Mouse (Mus musculus) MEL (cell line): ENCODE data around the gene Wdr59. TPM values are rescaled to one million over a fixed set of nuclear protein-coding genes. Genes with fewer than 3 reads are reported as not detected.

Source experiments
- DNase-seq: peaks from one replicate; pipeline ENCODE4 v3.0.0; 2011; ENCODE audit warnings: low read depth, low spot score
- H3K27ac ChIP-seq: 2 replicates; pipeline ENCODE4 v1.5.1; 2012; ENCODE audit warnings: low read depth, mild to moderate bottlenecking, control low read depth, low read length, moderate library complexity; ENCODE audit not compliant: control insufficient read depth
- H3K27me3 ChIP-seq, 2 experiments: fragments of 150-350 bp in 1 of 2; sonication (generic) in 1 of 2; 2 replicates each; pipeline ENCODE4 v1.6.1; 2012; ENCODE audit warnings: low read length in 2 of 2, mild to moderate bottlenecking in 2 of 2, improper control_type of control experiment in 1 of 2, moderate library complexity in 1 of 2; ENCODE audit not compliant: insufficient read depth in 2 of 2, control insufficient read depth in 1 of 2
- H3K36me3 ChIP-seq, 2 experiments: 2 replicates each; pipeline ENCODE4 v1.6.1; 2012 to 2014; ENCODE audit warnings: low read length in 2 of 2, improper control_type of control experiment in 1 of 2, inconsistent platforms in 1 of 2, mild to moderate bottlenecking in 1 of 2; ENCODE audit not compliant: insufficient read depth in 2 of 2, control insufficient read depth in 1 of 2
- H3K4me1 ChIP-seq, 2 experiments: fragments of 150-350 bp in 1 of 2; sonication (generic) in 1 of 2; 2 replicates each; pipeline ENCODE4 v1.6.1; 2012; ENCODE audit warnings: low read length in 2 of 2, improper control_type of control experiment in 1 of 2, mild to moderate bottlenecking in 1 of 2; ENCODE audit not compliant: insufficient read depth in 2 of 2, control insufficient read depth in 1 of 2
- H3K4me3 ChIP-seq, 2 experiments: fragments of 150-350 bp in 1 of 2; sonication (generic) in 1 of 2; 2 replicates each; pipeline ENCODE4 v1.5.1; 2012; ENCODE audit warnings: low read depth in 2 of 2, low read length in 2 of 2, mild to moderate bottlenecking in 2 of 2, moderate library complexity in 2 of 2, control low read depth in 1 of 2, improper control_type of control experiment in 1 of 2; ENCODE audit not compliant: control insufficient read depth in 1 of 2, insufficient read depth in 1 of 2
- H3K79me2 ChIP-seq: 2 replicates; pipeline ENCODE4 v1.6.1; 2012; ENCODE audit warnings: mild to moderate bottlenecking, low read length, moderate library complexity; ENCODE audit not compliant: control insufficient read depth, poor library complexity, insufficient read depth
- H3K9ac ChIP-seq: 2 replicates; pipeline ENCODE4 v1.6.1; 2012; ENCODE audit warnings: low read depth, mild to moderate bottlenecking, control low read depth, low read length, moderate library complexity; ENCODE audit not compliant: control insufficient read depth, poor library complexity, severe bottlenecking
- H3K9me3 ChIP-seq: fragments of 150-350 bp; sonication (generic); replicated peaks from 2 replicates; pipeline ENCODE4 v1.6.1; 2012; ENCODE audit warnings: mild to moderate bottlenecking, low read length, improper control_type of control experiment, moderate library complexity; ENCODE audit not compliant: insufficient read depth
- CHD1 ChIP-seq: IDR thresholded peaks from 2 replicates; pipeline ENCODE4 v1.6.1; 2012; ENCODE audit warnings: low read depth, mild to moderate bottlenecking, inconsistent platforms, low read length, improper control_type of control experiment
- CHD2 ChIP-seq: IDR thresholded peaks from 2 replicates; pipeline ENCODE4 v1.6.1; 2011; ENCODE audit warnings: low read length, improper control_type of control experiment
- CTCF ChIP-seq, 3 experiments: IDR thresholded peaks in 2 of 3; conservative IDR thresholded peaks in 1 of 3; 2 replicates each; pipeline ENCODE4 v1.5.1; 2011 to 2012; ENCODE audit warnings: low read length in 3 of 3, low read depth in 2 of 3, mild to moderate bottlenecking in 2 of 3, improper control_type of control experiment in 1 of 3, inconsistent platforms in 1 of 3, mixed read lengths in 1 of 3, moderate library complexity in 1 of 3; ENCODE audit not compliant: control insufficient read depth in 1 of 3, insufficient read depth in 1 of 3, poor library complexity in 1 of 3, severe bottlenecking in 1 of 3
- E2F4 ChIP-seq: IDR thresholded peaks from 2 replicates; pipeline ENCODE4 v1.6.1; 2011; ENCODE audit warnings: low read depth, low read length, improper control_type of control experiment, borderline replicate concordance
- EP300 ChIP-seq, 2 experiments: IDR thresholded peaks; 2 replicates each; pipeline ENCODE4 v1.6.1; 2011; ENCODE audit warnings: improper control_type of control experiment in 2 of 2, low read length in 2 of 2, low read depth in 1 of 2, mild to moderate bottlenecking in 1 of 2
- ETS1 ChIP-seq: IDR thresholded peaks from 2 replicates; pipeline ENCODE4 v1.6.1; 2012; ENCODE audit warnings: low read depth, mild to moderate bottlenecking, inconsistent platforms, low read length, improper control_type of control experiment, moderate library complexity
- GABPA ChIP-seq: IDR thresholded peaks from 2 replicates; pipeline ENCODE4 v1.6.1; 2012; ENCODE audit warnings: low read depth, mild to moderate bottlenecking, inconsistent platforms, low read length, improper control_type of control experiment, moderate library complexity
- GATA1 ChIP-seq: IDR thresholded peaks from 2 replicates; pipeline ENCODE4 v1.6.1; 2011; ENCODE audit warnings: low read depth, low read length, improper control_type of control experiment
- HCFC1 ChIP-seq: IDR thresholded peaks from 2 replicates; pipeline ENCODE4 v1.6.1; 2012; ENCODE audit warnings: low read depth, mild to moderate bottlenecking, inconsistent platforms, low read length, improper control_type of control experiment, moderate library complexity
- KAT2A ChIP-seq: conservative IDR thresholded peaks from 2 replicates; pipeline ENCODE4 v1.6.1; 2012; ENCODE audit warnings: low read depth, low read length, improper control_type of control experiment, inconsistent platforms
- MAFK ChIP-seq: IDR thresholded peaks from 2 replicates; pipeline ENCODE4 v1.6.1; 2011; ENCODE audit warnings: low read depth, mild to moderate bottlenecking, low read length, improper control_type of control experiment, borderline replicate concordance
- MAX ChIP-seq: IDR thresholded peaks from 2 replicates; pipeline ENCODE4 v1.6.1; 2011; ENCODE audit warnings: low read length, improper control_type of control experiment
- MAZ ChIP-seq: IDR thresholded peaks from 2 replicates; pipeline ENCODE4 v1.6.1; 2012; ENCODE audit warnings: low read depth, mild to moderate bottlenecking, inconsistent platforms, low read length, improper control_type of control experiment
- MEF2A ChIP-seq: IDR thresholded peaks from 2 replicates; pipeline ENCODE4 v1.6.1; 2014; ENCODE audit warnings: low read depth, mild to moderate bottlenecking, inconsistent platforms, low read length, improper control_type of control experiment; ENCODE audit not compliant: poor library complexity, insufficient replicate concordance, severe bottlenecking; ENCODE audit errors: extremely low read depth
- MXI1 ChIP-seq: IDR thresholded peaks from 2 replicates; pipeline ENCODE4 v1.6.1; 2011; ENCODE audit warnings: mild to moderate bottlenecking, low read depth, low read length, improper control_type of control experiment
- MYC ChIP-seq: IDR thresholded peaks from 2 replicates; pipeline ENCODE4 v1.6.1; 2011; ENCODE audit warnings: low read depth, mild to moderate bottlenecking, low read length, improper control_type of control experiment, moderate library complexity
- NRF1 ChIP-seq: IDR thresholded peaks from 2 replicates; pipeline ENCODE4 v1.6.1; 2014; ENCODE audit warnings: low read depth, mild to moderate bottlenecking, inconsistent platforms, low read length, improper control_type of control experiment, moderate library complexity; ENCODE audit not compliant: poor library complexity, insufficient read depth, severe bottlenecking
- POLR2A ChIP-seq, 2 experiments: IDR thresholded peaks; 2 replicates each; pipeline ENCODE4 v1.6.1; 2011 to 2012; ENCODE audit warnings: low read length in 2 of 2, mild to moderate bottlenecking in 2 of 2, control low read depth in 1 of 2, improper control_type of control experiment in 1 of 2, low read depth in 1 of 2, moderate library complexity in 1 of 2; ENCODE audit not compliant: control insufficient read depth in 1 of 2, insufficient read depth in 1 of 2, poor library complexity in 1 of 2
- POLR2AphosphoS2 ChIP-seq: IDR thresholded peaks from 2 replicates; pipeline ENCODE4 v1.6.1; 2011; ENCODE audit warnings: low read length, improper control_type of control experiment
- POLR2AphosphoS5 ChIP-seq: IDR thresholded peaks from 2 replicates; pipeline ENCODE4 v1.6.1; 2012; ENCODE audit warnings: low read depth, borderline replicate concordance, mild to moderate bottlenecking, inconsistent platforms, low read length, moderate library complexity, mixed read lengths
- RAD21 ChIP-seq: IDR thresholded peaks from 2 replicates; pipeline ENCODE4 v1.6.1; 2011; ENCODE audit warnings: mild to moderate bottlenecking, low read depth, low read length, improper control_type of control experiment
- SIN3A ChIP-seq: IDR thresholded peaks from 2 replicates; pipeline ENCODE4 v1.6.1; 2012; ENCODE audit warnings: low read length, improper control_type of control experiment, inconsistent platforms
- SMC3 ChIP-seq: IDR thresholded peaks from 2 replicates; pipeline ENCODE4 v1.6.1; 2011; ENCODE audit warnings: low read depth, low read length, improper control_type of control experiment
- TAL1 ChIP-seq: IDR thresholded peaks from 2 replicates; pipeline ENCODE4 v1.6.1; 2012; ENCODE audit warnings: mild to moderate bottlenecking, inconsistent platforms, low read length, moderate library complexity, mixed read lengths
- TBP ChIP-seq: IDR thresholded peaks from 2 replicates; pipeline ENCODE4 v1.8.0; 2011; ENCODE audit warnings: low read depth, low read length, improper control_type of control experiment
- UBTF ChIP-seq: IDR thresholded peaks from 2 replicates; pipeline ENCODE4 v1.6.1; 2012; ENCODE audit warnings: low read depth, mild to moderate bottlenecking, inconsistent platforms, low read length, improper control_type of control experiment, moderate library complexity, borderline replicate concordance; ENCODE audit not compliant: insufficient read depth
- USF1 ChIP-seq: IDR thresholded peaks from 2 replicates; pipeline ENCODE4 v1.6.1; 2014; ENCODE audit warnings: low read depth, mild to moderate bottlenecking, inconsistent platforms, low read length, improper control_type of control experiment, moderate library complexity
- ZC3H11A ChIP-seq: IDR thresholded peaks from 2 replicates; pipeline ENCODE4 v1.6.1; 2012; ENCODE audit warnings: low read depth, mild to moderate bottlenecking, inconsistent platforms, low read length, improper control_type of control experiment
- ZKSCAN1 ChIP-seq: IDR thresholded peaks from 2 replicates; pipeline ENCODE4 v1.6.1; 2012; ENCODE audit warnings: low read depth, mild to moderate bottlenecking, inconsistent platforms, low read length, improper control_type of control experiment, moderate library complexity
- ZNF384 ChIP-seq: IDR thresholded peaks from 2 replicates; pipeline ENCODE4 v1.6.1; 2012; ENCODE audit warnings: low read depth, mild to moderate bottlenecking, inconsistent platforms, low read length, improper control_type of control experiment
- polyA plus RNA-seq, 2 experiments: library from polyadenylated mRNA; stranded (reverse) in 1 of 2; unstranded in 1 of 2; fragments of >175 nt in 1 of 2; fragments of >200 nt in 1 of 2; gene quantifications; 2 replicates each; pipeline versions ENCODE4 v1.2.1 to v1.2.4; 2012; ENCODE audit warnings: low replicate concordance in 2 of 2, low read depth in 1 of 2; ENCODE audit not compliant: insufficient read length in 2 of 2, insufficient read depth in 1 of 2, missing spikeins in 1 of 2
- total RNA-seq: library from RNA; depleted of rRNA; stranded (reverse); fragments of 300-350 nt; gene quantifications from 2 replicates; pipeline ENCODE4 v1.2.3, GENCODE M21; 2012

Gene Wdr59
- total and polyA plus RNA-seq, 3 experiments = 6.5 to 16.6 TPM; not detected in 1

DNA sequence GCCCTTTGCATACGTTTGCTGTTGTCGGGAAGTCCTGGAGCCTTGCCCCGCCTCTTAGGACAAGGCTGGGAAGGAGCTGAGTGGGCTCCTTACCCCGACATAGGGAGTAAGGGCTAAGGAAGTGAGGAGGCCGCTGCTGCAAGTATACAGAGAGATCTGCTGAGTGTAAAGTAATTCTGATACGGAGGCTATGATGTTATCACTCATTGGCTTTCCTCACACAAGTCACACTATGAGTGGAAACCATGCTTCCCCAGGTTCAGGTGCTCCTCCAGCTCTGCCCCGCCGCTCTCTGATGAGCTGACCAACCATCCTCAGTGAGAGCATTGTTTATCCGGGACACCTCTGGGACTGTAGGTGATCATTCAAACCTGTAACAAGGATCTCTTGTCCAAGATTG, 44.4 kb upstream of the Wdr59 start:
- H3K9ac ChIP-seq = peak overlapping the region; percentile 42
- peak overlapping the region; percentile 1 to 46; a peak in 3 of 4 replicates for H3K4me3 ChIP-seq
- peaks cover 0 to 66% of the 10 kb centered on the region in 2 experiments; a peak in 2 of 4 replicates for H3K36me3 ChIP-seq
- peaks cover 9% of the 10 kb centered on the region for H3K79me2 ChIP-seq
- peak overlapping the region; percentile 87 for H3K27ac ChIP-seq
- H3K9me3 ChIP-seq = no peaks in the 10 kb centered on the region
- H3K4me1 ChIP-seq = peaks cover 48 to 61% of the 10 kb centered on the region in 2 experiments
- no peaks in the 10 kb centered on the region for H3K27me3 ChIP-seq
- TF ChIP-seq TAL1 (no peak), SMC3 (no peak), ETS1 (no peak), SIN3A (no peak), KAT2A (no peak), USF1 (no peak), MAFK (no peak), MYC (no peak), MEF2A (no peak), POLR2AphosphoS2 (no peak), ZNF384 (no peak), EP300 (IDR thresholded peaks at IDR 0.05; ENCODE audit: low read depth in 1 of 2, low read length in 2 of 2) (no peak), CHD1 (no peak), MAX (no peak), UBTF (no peak), POLR2AphosphoS5 (no peak), MAZ (no peak)
- no peak for DNase-seq

- peak; percentile 74 for DNase-seq
- Histone ChIP-seq H3K27me3 (no peaks in the 10 kb centered on the region), H3K4me1 (peaks cover 48 to 61% of the 10 kb centered on the region in 2 experiments), H3K9me3 (no peaks in the 10 kb centered on the region), H3K9ac (peak overlapping the region; percentile 42), H3K36me3 (peaks cover 0 to 66% of the 10 kb centered on the region in 2 experiments; a peak in 2 of 4 replicates), H3K4me3 (peak overlapping the region; percentile 1 to 46; a peak in 1 of 4 replicates), H3K79me2 (peaks cover 10% of the 10 kb centered on the region), H3K27ac (peak overlapping the region; percentile 87)
- TF ChIP-seq MAZ (peak; percentile 77), TBP (no peak), MAX (no peak), ZC3H11A (no peak), MXI1 (peak; percentile 68), RAD21 (no peak), GABPA (0 out of 2 replicates have a peak, but pooled peaks have one; percentile 16), POLR2A (IDR thresholded peaks at IDR 0.05; ENCODE audit: control insufficient read depth in 1 of 2, insufficient read depth in 1 of 2, low read depth in 1 of 2, low read length in 2 of 2, poor library complexity in 1 of 2) (no peak), ZKSCAN1 (no peak), SMC3 (peak; percentile 5; the same call in 1 of the 2 replicates), SIN3A (peak; percentile 71), MEF2A (no peak), EP300 (IDR thresholded peaks at IDR 0.05; ENCODE audit: low read depth in 1 of 2, low read length in 2 of 2) (peak; percentile 36 to 65), CHD2 (no peak), GATA1 (peak; percentile 35; the same call in 1 of the 2 replicates), TAL1 (peak; percentile 26; the same call in 1 of the 2 replicates), USF1 (no peak), MAFK (peak; percentile 28; the same call in 1 of the 2 replicates), HCFC1 (peak; percentile 37; the same call in 1 of the 2 replicates), E2F4 (no peak), NRF1 (no peak), CTCF (IDR thresholded peaks at IDR 0.05 in 2 of 3, conservative IDR thresholded peaks at IDR 0.05 in 1 of 3; ENCODE audit: control insufficient read depth in 1 of 3, insufficient read depth in 1 of 3, low read depth in 2 of 3, low read length in 3 of 3, poor library complexity in 1 of 3, severe bottlenecking in 1 of 3) (no peak), ZNF384 (no peak)
Observed at GRCm38 (mm10) chr8:111565784-111566191, 43.9 kb upstream of the Wdr59 start.
